Mouse (Mus musculus) duodenum, adult 2 months (tissue): ENCODE measurements around the gene Guf1. TPM values are rescaled to one million over a fixed set of nuclear protein-coding genes. Genes with fewer than 3 reads are reported as not detected.

ENCODE experiments used
- polyA plus RNA-seq: library from polyadenylated mRNA; depleted of rRNA; stranded (reverse); fragments of >200 nt; gene quantifications from 2 replicates; pipeline ENCODE4 v1.2.3, GENCODE M21; 2012; ENCODE audit warnings: low replicate concordance; rRNA removed

Gene Guf1
- 2.5 and 11.2 TPM in 2 replicates for polyA plus RNA-seq

GRCm38 (mm10) chr5:69556628-69557403 lies at the start of gene Guf1:
TSS of gene Guf1 (plus strand) at chr5:69556923.

GRCm38 (mm10) chr5:69542489-69542888 lies 14.2 kb upstream of the Guf1 start, which contains the start of gene Yipf7:
TSS of gene Yipf7 (minus strand) at chr5:69542648.

GRCm38 (mm10) chr5:69591640-69592461 lies 35.1 kb downstream of the Guf1 start, which contains the start of gene Gnpda2:
TSS of gene Gnpda2 (minus strand) at chr5:69592340.

Other genes with a start within 250 kb of the Guf1 start
- gene Kctd8, start 215.2 kb upstream of the Guf1 start, polyA plus RNA-seq: 0.27 TPM in 1 of 2 replicates, not detected in the other
- gene Yipf7, start 14.3 kb upstream of the Guf1 start, polyA plus RNA-seq: not detected in 2 replicates
- 2.4 and 5.0 TPM in 2 replicates for gene Gnpda2, start 35.4 kb downstream of the Guf1 start, polyA plus RNA-seq